Mouse (Mus musculus) thymus, adult 2 months (tissue): Measurements from ENCODE around the gene Tiam2.

Experiments
- CTCF ChIP-seq: fragments of 200-500 bp; IDR thresholded peaks from 2 replicates; pipeline ENCODE4 v1.5.1; 2012; ENCODE audit warnings: mild to moderate bottlenecking, control low read depth, low read length, moderate library complexity, borderline replicate concordance; ENCODE audit not compliant: control insufficient read depth, poor library complexity, insufficient read depth; ENCODE audit errors: extremely low read depth
- POLR2A ChIP-seq: fragments of 200-500 bp; IDR thresholded peaks from 2 replicates; pipeline ENCODE4 v1.6.1; 2012; ENCODE audit warnings: mild to moderate bottlenecking, low read length, control low read depth, moderate library complexity; ENCODE audit not compliant: control insufficient read depth, poor library complexity, insufficient read depth; ENCODE audit errors: extremely low read depth

DNA sequence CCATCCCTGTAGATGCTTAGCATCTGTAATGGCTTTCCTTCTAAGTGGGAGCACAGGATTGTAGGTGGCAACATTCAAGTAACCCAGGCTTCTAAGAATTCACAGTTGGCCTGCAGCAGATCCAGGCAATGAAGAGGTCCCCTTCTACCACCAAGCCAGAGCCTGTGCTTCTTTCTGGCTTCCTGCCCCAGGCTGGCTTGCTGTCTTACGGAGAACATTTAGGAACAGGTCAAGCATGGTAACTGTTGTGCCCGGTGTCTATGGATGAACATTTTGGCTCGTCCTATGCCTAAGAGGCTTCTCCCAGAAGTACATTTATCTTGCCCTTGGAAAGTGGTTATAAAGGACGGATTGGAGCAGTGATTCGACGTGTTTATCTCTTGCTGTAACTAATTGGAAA, 165.3 kb downstream of the Tiam2 start:
- TF ChIP-seq CTCF (no peak), POLR2A (no peak)
